ENCODE assay signal across 26 mouse cellular contexts in the genomic region with DNA sequence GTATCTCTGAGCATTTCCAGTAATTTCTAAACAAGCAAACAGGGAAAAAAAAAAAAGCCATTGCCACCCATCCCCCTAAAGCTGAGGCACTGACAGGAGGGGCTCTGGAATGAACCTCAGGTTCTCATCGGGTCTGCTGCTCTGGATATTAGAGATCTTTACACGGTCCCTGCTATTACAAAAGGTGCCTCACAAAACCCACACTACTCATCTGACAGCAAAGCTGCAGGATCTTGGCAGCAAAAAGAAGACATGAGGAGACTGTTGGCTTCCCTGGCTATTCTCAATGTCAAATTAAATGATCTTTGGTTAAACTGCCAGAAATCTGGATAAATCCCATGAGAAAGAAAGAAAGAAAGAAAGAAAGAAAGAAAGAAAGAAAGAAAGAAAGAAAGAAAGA.
DNase-seq lines count a peak whose midpoint lies in the region; ATAC-seq and TF ChIP-seq lines count a peak whose summit lies in the region.
"Had no signal": no experiment of that assay in that cellular context is flagged by ENCODE, and none has a peak within 500 bp of the region (broad histone marks: within the 10 kb centered on the region; RNA-seq: fewer than 3 reads in every experiment).

No protein-coding gene starts in this region.

- peak; percentile 2 for DNase-seq in cerebellum, adult 9-10 months
- no peak for DNase-seq in cerebellum, postnatal 36 days
- DNase-seq in hindbrain, embryonic 14.5 days (ENCODE audit: low spot score), result no peak
- peak; percentile 70 for DNase-seq in midbrain, postnatal 0 days (ENCODE audit: low spot score)
- no peak for DNase-seq in frontal cortex, postnatal 14 days (ENCODE audit: low spot score in 2 of 2)
- DNase-seq: adrenal gland, postnatal 14 days; heart, adult 2 months; heart, postnatal 10 days; kidney, adult 11 months; kidney, postnatal 14 days; retina, postnatal 1 day; right cerebral cortex, postnatal 25 days; spleen, adult 18-20 months; thymus, postnatal 14 days had no signal

- no peaks in the 10 kb centered on the region for H3K9me3 ChIP-seq in hindbrain, embryonic 14.5 days (ENCODE audit: control insufficient read depth, low read length)
- H3K9me3 ChIP-seq in hindbrain, embryonic 12.5 days (replicated peaks), result no peaks in the 10 kb centered on the region
- H3K9me3 ChIP-seq in midbrain, postnatal 0 days (ENCODE audit: low read length), result no peaks in the 10 kb centered on the region
- no peaks in the 10 kb centered on the region for H3K9me3 ChIP-seq in midbrain, embryonic 15.5 days
- H3K9me3 ChIP-seq: heart, embryonic 13.5 days; limb, embryonic 13.5 days; lung, embryonic 15.5 days; neural tube, embryonic 15.5 days had no signal

- H3K4me1 ChIP-seq in hindbrain, embryonic 14.5 days (replicated peaks; ENCODE audit: control insufficient read depth, insufficient read depth, low read length), result no peaks in the 10 kb centered on the region
- H3K4me1 ChIP-seq in hindbrain, embryonic 12.5 days, result no peaks in the 10 kb centered on the region
- H3K4me1 ChIP-seq in midbrain, postnatal 0 days (ENCODE audit: insufficient read depth, low read length), result no peaks in the 10 kb centered on the region
- no peaks in the 10 kb centered on the region for H3K4me1 ChIP-seq in midbrain, embryonic 15.5 days
- H3K4me1 ChIP-seq: heart, embryonic 13.5 days; limb, embryonic 13.5 days; lung, embryonic 15.5 days; neural tube, embryonic 15.5 days had no signal

- no peak overlapping the region for H3K27ac ChIP-seq in hindbrain, embryonic 14.5 days
- no peak overlapping the region for H3K27ac ChIP-seq in hindbrain, embryonic 12.5 days
- H3K27ac ChIP-seq in midbrain, postnatal 0 days (ENCODE audit: low read depth, low read length), result no peak overlapping the region
- H3K27ac ChIP-seq in midbrain, embryonic 15.5 days, result no peak overlapping the region
- H3K27ac ChIP-seq: heart, adult 2 months; heart, embryonic 13.5 days; limb, embryonic 13.5 days; lung, embryonic 15.5 days; neural tube, embryonic 15.5 days had no signal

- H3K9ac ChIP-seq in hindbrain, embryonic 14.5 days, result no peak overlapping the region
- no peak overlapping the region for H3K9ac ChIP-seq in hindbrain, embryonic 12.5 days
- no peak overlapping the region for H3K9ac ChIP-seq in midbrain, postnatal 0 days (replicated peaks; ENCODE audit: low read length, poor library complexity, severe bottlenecking)
- H3K9ac ChIP-seq in midbrain, embryonic 15.5 days, result no peak overlapping the region
- H3K9ac ChIP-seq: heart, embryonic 13.5 days; limb, embryonic 13.5 days; lung, embryonic 15.5 days; neural tube, embryonic 15.5 days had no signal

- H3K27me3 ChIP-seq in hindbrain, embryonic 14.5 days (ENCODE audit: control insufficient read depth, insufficient read depth, low read length), result no peaks in the 10 kb centered on the region
- H3K27me3 ChIP-seq in hindbrain, embryonic 12.5 days, result no peaks in the 10 kb centered on the region
- no peaks in the 10 kb centered on the region for H3K27me3 ChIP-seq in midbrain, postnatal 0 days (ENCODE audit: insufficient read depth, low read length)
- no peaks in the 10 kb centered on the region for H3K27me3 ChIP-seq in midbrain, embryonic 15.5 days (replicated peaks)
- H3K27me3 ChIP-seq: CH12.LX; heart, embryonic 13.5 days; limb, embryonic 13.5 days; lung, embryonic 15.5 days; neural tube, embryonic 15.5 days; Patski had no signal

- peak; percentile 40; the same call in 1 of the 2 replicates for ATAC-seq in hindbrain, embryonic 14.5 days (ENCODE audit: low FRiP score)
- ATAC-seq in hindbrain, embryonic 12.5 days (ENCODE audit: low FRiP score), result no peak
- no peak for ATAC-seq in midbrain, postnatal 0 days (ENCODE audit: low FRiP score)
- ATAC-seq in midbrain, embryonic 15.5 days (replicated peaks), result no peak
- ATAC-seq: forebrain, embryonic 16.5 days; inflammation-experienced regulatory T-cells, adult 6 months; Patski had no signal

- 49% methylated on average over 2 of the region's 2 CpGs for WGBS in hindbrain, embryonic 14.5 days
- WGBS in hindbrain, embryonic 12.5 days, result 58% methylated on average over 2 of the region's 2 CpGs
- 28% methylated on average over 2 of the region's 2 CpGs for WGBS in midbrain, postnatal 0 days
- WGBS in midbrain, embryonic 15.5 days, result 46% methylated on average over 2 of the region's 2 CpGs

- TF ChIP-seq CTCF in midbrain, postnatal 0 days (IDR thresholded peaks at IDR 0.05), result no peak

- no peaks in the 10 kb centered on the region for H3K36me3 ChIP-seq in hindbrain, embryonic 14.5 days (replicated peaks; ENCODE audit: control insufficient read depth, insufficient read depth)
- no peaks in the 10 kb centered on the region for H3K36me3 ChIP-seq in hindbrain, embryonic 12.5 days
- no peaks in the 10 kb centered on the region for H3K36me3 ChIP-seq in midbrain, postnatal 0 days (ENCODE audit: insufficient read depth, low read length)
- no peaks in the 10 kb centered on the region for H3K36me3 ChIP-seq in midbrain, embryonic 15.5 days (replicated peaks)
- H3K36me3 ChIP-seq: heart, embryonic 13.5 days; limb, embryonic 13.5 days; lung, embryonic 15.5 days; neural tube, embryonic 15.5 days had no signal

- no peak overlapping the region for H3K4me3 ChIP-seq in hindbrain, embryonic 14.5 days (replicated peaks; ENCODE audit: low read length)
- H3K4me3 ChIP-seq in hindbrain, embryonic 12.5 days, result no peak overlapping the region
- H3K4me3 ChIP-seq in midbrain, postnatal 0 days (ENCODE audit: low read depth, low read length), result no peak overlapping the region
- no peak overlapping the region for H3K4me3 ChIP-seq in midbrain, embryonic 15.5 days
- H3K4me3 ChIP-seq: heart, adult 2 months; heart, embryonic 13.5 days; limb, embryonic 13.5 days; lung, embryonic 15.5 days; neural tube, embryonic 15.5 days had no signal

- no peak overlapping the region for H3K4me2 ChIP-seq in hindbrain, embryonic 14.5 days (replicated peaks)
- H3K4me2 ChIP-seq in hindbrain, embryonic 12.5 days (replicated peaks), result no peak overlapping the region
- H3K4me2 ChIP-seq in midbrain, postnatal 0 days (ENCODE audit: low read depth, low read length, poor library complexity, severe bottlenecking), result no peak overlapping the region
- no peak overlapping the region for H3K4me2 ChIP-seq in midbrain, embryonic 15.5 days
- H3K4me2 ChIP-seq: heart, embryonic 13.5 days; limb, embryonic 13.5 days; liver, embryonic 11.5 days; lung, embryonic 15.5 days; midbrain, embryonic 11.5 days; neural tube, embryonic 15.5 days had no signal

Comparison
In these comparisons a context has a peak if more than half of its experiments do, and no peak if none do; other contexts are left out.
1. DNase-seq: peak in cerebellum, adult 9-10 months (single experiment) and midbrain, postnatal 0 days (single experiment); none in cerebellum, postnatal 36 days (0 of 2), hindbrain, embryonic 14.5 days (single experiment) and frontal cortex, postnatal 14 days (0 of 2).